Mouse (Mus musculus) layer of hippocampus, postnatal 14 days (tissue): Measurements from ENCODE around the gene Auts2. TPM values are rescaled to one million over a fixed set of nuclear protein-coding genes. Genes with fewer than 3 reads are reported as not detected.

ENCODE experiments used
- DNase-seq, 2 experiments: peaks; one replicate each; pipeline ENCODE4 v3.0.0; 2021 to 2022; ENCODE audit warnings: low spot score in 2 of 2, mixed read lengths in 1 of 2
- total RNA-seq, 2 experiments: library from RNA; stranded (reverse); gene quantifications; 2 replicates each; pipeline ENCODE4 v1.2.3; 2021

The Auts2 gene
- total RNA-seq, 2 experiments from 2014 or later, result 134 to 151 TPM

GRCm38 (mm10) chr5:132030941-132031531 is 512.1 kb downstream of the Auts2 start:
- DNase-seq, result peak; percentile 19 to 55

DNA sequence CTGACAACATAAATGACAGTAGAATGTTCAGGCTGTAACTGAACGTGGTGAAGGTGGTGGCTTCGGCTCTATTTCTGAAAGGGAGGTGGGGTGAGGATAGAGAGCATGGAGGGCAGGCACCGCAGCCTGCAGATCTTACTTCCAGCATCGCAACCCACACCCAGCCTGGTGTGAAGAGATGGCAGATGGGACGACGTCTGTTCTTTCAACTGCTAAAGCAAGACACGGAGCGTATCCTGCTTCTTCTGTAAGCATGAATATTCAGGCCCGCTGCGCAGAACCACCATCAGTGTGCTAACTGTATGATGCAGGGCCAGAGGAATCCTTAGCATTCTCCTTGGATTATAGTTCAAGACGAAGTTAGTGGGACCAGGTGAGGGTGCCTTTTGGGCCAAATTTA is 513.5 kb downstream of the Auts2 start:
- DNase-seq, result peak; percentile 76 to 94

DNA sequence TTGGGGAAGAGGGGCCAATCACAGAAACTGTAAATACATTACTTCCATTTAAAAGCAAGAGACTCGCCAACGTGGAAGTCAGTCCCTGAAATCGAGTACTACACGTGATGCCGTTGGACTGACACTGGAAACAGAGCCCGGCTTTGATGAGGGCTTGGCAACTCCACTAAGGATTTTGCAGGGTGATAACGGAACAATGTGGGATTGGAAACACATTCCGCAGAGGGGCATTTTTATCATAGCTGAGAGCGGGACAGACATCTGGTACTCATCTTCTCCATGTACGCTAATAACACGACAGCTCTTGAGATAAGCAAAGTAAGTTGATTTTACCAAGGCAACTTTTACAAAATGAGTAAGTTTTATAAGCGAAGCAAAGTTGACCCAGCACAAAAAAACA is 514.1 kb downstream of the Auts2 start:
- peak; percentile 19 to 59 for DNase-seq

DNA sequence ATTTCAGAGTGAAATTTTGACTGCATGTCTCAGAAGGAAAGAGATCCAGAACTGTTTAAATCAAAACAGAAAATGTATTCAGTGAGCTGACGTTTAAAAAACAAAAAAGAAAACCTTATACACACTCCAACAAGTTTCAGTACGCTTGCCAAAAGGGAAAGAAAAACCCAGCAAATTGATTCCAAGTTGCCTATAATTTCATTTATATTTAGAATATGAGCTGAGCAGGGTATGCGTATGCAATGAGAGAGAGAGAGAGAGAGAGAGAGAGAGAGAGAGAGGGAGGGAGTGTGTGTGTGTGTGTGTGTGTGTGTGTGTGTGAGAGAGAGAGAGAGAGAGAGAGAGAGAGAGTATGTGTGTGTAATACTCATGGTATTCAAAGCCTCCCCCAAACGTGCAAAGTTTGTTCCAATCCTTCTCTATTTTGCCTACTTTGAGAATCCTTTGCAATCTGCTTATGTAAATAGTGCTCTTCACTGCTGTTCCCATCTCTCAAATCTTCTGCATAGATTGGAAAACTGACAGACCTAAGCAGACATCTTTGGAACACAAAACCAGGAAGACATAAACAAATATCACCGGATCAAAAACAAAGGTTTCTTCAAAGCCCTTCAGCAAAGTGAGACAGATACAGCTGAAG is 515.2 kb downstream of the Auts2 start:
- no peak for DNase-seq

GRCm38 (mm10) chr5:132013296-132013695 is 529.8 kb downstream of the Auts2 start:
- no peak for DNase-seq

DNA sequence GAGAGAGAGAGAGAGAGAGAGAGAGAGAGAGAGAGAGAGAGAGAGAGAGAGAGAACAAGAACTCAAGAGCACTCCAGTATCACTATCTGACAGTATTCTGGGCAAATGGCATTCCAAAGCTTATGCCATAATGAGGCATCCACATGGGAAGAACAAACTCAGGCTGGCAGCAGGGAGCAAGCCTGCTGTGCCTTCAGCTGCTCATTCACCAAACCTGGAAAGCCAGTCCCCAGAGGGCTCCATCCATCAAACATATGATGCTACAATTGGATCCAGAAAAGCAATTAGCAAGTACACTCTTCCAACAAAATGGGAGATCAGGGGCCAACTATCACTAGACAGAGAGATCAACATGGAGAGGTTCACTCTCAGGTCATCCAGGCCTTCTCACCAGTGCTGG is 531.3 kb downstream of the Auts2 start:
- DNase-seq, result peak; percentile 56 to 88

DNA sequence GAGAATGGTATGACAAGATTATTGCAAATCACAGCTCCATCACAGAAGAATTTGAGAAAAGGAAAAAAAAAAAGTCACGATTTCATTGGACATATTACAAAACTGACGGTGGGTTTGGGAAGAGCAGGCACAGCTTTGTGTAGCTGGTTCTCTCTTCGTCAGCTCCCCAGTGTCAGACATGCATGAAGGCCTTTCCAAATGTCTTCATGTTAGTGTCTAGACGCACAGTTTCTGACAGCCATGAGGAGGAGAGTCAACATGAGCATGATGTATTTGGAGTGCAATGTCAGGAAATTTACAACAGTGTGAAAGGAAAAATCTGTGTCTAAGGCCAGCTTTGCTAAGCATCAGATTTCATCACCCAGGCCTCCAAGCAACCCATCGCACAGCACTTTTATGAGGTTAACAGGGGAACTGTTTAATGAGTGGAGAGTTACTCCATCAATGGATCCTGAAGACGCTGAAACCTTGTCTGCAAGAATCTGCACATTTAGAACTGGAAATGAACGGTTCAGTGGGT is 534.4 kb downstream of the Auts2 start:
- no peak for DNase-seq

GRCm38 (mm10) chr5:132007907-132008306 is 535.2 kb downstream of the Auts2 start:
- DNase-seq, result no peak

- no peak for DNase-seq
These were observed 550.4 kb downstream of the Auts2 start for GRCm38 (mm10) chr5:131992681-131993211.

GRCm38 (mm10) chr5:131992268-131992667 is 550.9 kb downstream of the Auts2 start:
- no peak for DNase-seq

- DNase-seq, result no peak
These were observed 552.6 kb downstream of the Auts2 start for GRCm38 (mm10) chr5:131990532-131990931.

- no peak for DNase-seq
These were observed 561.7 kb downstream of the Auts2 start for GRCm38 (mm10) chr5:131981451-131981850.

- DNase-seq, result no peak
These were observed 564.2 kb downstream of the Auts2 start for GRCm38 (mm10) chr5:131978939-131979338.

DNA sequence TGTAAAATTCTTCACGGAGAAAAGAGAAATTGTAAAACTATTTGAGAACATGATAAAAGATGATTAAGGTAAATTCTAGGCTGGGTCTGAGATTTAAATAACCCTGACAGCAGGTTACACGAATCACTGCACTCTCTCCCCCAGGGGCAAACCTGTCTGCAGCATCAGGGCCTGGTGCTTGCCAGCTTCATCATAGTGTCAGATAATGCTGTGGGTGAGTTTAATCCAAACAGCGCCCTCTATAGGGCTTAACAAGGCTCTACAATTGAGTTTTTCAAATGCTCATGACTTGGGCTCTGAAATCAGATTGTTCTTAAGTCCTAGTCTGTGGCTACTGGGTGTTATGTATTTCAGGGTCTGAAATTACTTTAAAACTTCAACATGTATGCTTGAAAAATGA is 565.6 kb downstream of the Auts2 start:
- no peak for DNase-seq

DNA sequence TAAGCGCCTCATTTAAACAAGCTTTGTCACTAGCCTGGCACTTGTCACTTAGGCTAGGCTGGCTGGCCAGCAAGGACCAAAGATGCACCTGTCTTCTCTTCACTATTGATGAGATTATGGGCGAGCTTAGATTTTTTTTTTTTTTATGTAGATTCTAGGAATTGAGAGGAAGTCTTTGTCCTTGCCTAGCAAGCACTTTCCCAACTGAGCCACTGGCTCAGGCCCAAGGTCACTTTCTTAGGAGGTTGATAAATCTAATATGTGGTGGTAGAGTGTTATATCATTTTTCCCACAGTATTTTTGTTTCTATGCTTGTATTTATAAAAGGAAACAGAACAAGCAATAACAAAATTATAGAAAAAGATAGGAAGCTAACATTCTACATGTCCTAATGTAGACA is 571.2 kb downstream of the Auts2 start:
- no peak for DNase-seq

- DNase-seq, result peak in 1 of 2 experiments; percentile 31
These were observed 577.6 kb downstream of the Auts2 start for GRCm38 (mm10) chr5:131965499-131965898.

- DNase-seq, result peak in 1 of 2 experiments; percentile 16
These were observed 579.6 kb downstream of the Auts2 start for GRCm38 (mm10) chr5:131963565-131963964.

- no peak for DNase-seq
These were observed 581.3 kb downstream of the Auts2 start for GRCm38 (mm10) chr5:131961859-131962258.

- DNase-seq, result no peak
These were observed 582.7 kb downstream of the Auts2 start for GRCm38 (mm10) chr5:131960432-131960831.

- no peak for DNase-seq
These were observed 586.1 kb downstream of the Auts2 start for GRCm38 (mm10) chr5:131956998-131957397.

DNA sequence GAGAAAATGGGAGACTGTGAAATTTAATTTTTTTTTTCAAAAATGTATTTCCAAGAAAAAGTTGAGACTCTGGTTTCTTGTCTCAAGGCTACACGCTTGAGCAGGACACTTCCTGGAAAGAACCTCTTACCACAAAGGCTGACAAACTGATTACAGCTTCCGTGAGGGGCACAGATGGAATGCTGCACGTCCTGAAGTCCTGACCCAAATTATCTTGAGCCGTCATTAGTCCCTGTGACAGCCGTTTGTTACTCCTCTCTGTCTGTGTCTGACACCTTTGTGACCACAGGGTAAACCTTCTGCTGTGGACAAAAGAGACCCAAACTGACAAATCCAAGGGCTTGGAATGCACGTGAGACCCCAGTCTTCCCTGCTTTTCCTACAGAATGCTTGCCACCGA is 587.1 kb downstream of the Auts2 start:
- DNase-seq, result no peak

DNA sequence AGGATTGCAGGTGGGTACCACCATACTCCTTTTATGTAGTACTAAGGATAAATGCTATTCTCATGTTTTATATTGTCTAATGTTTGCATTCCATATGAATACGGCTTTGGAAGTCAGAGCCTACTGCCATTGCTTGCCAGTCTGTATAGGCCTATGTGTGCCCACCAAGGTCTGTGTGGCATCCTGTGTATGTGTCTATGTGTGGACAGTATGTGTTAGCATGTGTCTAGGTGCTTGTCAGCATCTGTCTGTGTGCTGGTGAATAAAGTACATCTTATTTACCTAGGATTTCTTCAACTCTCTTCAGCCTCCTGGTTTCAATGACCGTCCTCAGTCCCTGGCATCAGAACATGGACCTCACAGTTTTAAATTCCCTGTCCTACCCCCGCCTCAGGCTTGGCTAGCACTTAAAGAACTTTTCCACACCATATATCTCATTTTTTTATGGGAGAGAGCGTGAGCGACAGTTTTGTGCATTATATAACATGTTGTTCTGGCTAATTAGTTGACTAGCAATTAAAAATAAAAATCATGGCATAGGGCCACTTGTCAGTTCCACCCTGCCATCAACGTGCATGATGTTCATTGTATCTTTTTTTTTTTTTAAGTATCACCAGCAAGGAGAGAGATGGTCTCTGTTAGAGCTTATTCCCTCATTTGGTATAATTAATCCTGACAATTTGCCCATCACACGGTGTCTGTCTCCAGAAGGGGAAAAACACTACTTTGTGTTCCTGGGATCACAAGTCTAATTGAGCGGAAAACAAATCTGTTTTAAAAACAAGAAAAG is 587.7 kb downstream of the Auts2 start:
- peak in 1 of 2 experiments; percentile 65 for DNase-seq
